Mouse (Mus musculus) heart, postnatal 14 days (tissue): ENCODE data around the gene Fgf18. TPM values are rescaled to one million over a fixed set of nuclear protein-coding genes. Genes with fewer than 3 reads are reported as not detected.

Experiments used
- DNase-seq, 2 experiments: peaks; one replicate each; pipeline ENCODE4 v3.0.0; 2021 to 2022
- intact Hi-C: fragments of 180-260 bp; cut with DNase I; formaldehyde crosslinking; loops from one replicate; pipeline ENCODE4 v1.15.1; 2025
- long read RNA-seq, 2 experiments: library from polyadenylated mRNA; stranded (forward); transcript quantifications; one replicate each; pipeline ENCODE4 v2.0.0; 2021
- total RNA-seq, 2 experiments: library from RNA; stranded (reverse); gene quantifications; 2 replicates each; pipeline ENCODE4 v1.2.3; 2021

Gene Fgf18
- total RNA-seq: 1 to 10 TPM; 4.1 to 4.9 TPM
- long read RNA-seq, experiment 1, partial matches to known transcripts: 0 of 5 reads
- long read RNA-seq, experiment 1, other reads (novel, unspliced or antisense): 1 of 5 reads
- long read RNA-seq, experiment 2, transcript Fgf18-201 (5 exons, 1,086 nt): major isoform, 7 of 9 reads
- long read RNA-seq, experiment 2, partial matches to known transcripts: 0 of 9 reads
- long read RNA-seq, experiment 2, other reads (novel, unspliced or antisense): 1 of 9 reads

DNA sequence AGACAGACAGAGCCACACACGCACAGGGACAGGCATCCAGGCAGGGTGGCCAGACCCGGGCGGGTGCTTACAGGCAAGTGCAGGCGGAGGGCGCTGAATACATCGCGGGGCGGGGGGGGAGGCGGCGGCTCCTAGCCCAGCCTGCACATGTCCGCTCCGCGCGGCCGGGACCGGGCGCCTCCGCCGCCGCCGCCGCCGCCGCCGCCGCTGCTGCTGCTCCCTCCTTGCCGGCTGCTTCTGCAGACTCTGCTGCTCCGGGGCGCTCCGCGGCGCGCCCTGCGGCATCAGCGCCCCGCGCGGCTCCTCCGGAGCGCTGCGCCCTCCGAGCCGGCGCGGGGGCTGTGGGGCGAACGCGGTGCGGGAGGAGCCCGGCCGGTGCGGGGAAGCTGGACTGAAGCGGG is at the start of gene Fgf18:
Fgf18 (minus strand) TSS at position 230 of the 401 bp plus-strand sequence.
- intact Hi-C loops: loop anchor here (2.0 to 5.0 kb wide), 4 partner anchors 50 to 520 kb away; no protein-coding TSS in a partner anchor
- DNase-seq: peak; percentile 48 to 56

DNA sequence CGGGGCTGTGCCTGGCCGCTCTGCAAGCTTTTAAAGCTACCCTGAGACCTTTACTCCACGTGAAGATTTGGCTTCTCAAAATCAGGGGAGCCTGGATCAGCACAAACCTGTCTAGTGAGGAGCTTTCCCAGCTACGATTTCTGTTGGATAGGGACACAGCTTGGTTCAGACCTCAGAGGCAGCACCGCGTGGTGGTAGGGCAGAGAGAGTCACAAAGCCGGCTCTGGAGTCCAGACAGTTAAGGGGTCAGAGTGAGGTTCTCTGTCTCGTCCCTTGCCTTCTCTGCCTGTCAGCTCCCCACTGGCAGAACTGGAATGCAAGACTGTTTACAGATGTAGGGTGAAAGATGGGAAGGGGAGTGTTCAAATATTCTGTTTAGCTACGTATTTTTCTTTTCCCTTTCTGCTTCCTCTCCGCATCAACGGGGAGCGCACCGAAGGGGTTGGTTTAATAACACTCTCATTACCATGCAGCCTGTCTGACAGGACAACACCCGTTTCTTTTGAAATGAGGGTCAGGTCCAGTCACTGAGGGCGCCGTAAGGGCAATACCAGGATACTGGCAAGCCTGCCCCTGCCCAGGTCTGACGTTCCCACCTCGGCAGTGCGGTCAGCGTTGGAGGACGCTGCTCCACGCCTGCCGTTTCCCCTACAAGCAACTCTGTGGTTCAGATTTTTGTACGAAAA is 49.4 kb upstream of the Fgf18 start:
- DNase-seq: no peak
- intact Hi-C loops: no loop called here

DNA sequence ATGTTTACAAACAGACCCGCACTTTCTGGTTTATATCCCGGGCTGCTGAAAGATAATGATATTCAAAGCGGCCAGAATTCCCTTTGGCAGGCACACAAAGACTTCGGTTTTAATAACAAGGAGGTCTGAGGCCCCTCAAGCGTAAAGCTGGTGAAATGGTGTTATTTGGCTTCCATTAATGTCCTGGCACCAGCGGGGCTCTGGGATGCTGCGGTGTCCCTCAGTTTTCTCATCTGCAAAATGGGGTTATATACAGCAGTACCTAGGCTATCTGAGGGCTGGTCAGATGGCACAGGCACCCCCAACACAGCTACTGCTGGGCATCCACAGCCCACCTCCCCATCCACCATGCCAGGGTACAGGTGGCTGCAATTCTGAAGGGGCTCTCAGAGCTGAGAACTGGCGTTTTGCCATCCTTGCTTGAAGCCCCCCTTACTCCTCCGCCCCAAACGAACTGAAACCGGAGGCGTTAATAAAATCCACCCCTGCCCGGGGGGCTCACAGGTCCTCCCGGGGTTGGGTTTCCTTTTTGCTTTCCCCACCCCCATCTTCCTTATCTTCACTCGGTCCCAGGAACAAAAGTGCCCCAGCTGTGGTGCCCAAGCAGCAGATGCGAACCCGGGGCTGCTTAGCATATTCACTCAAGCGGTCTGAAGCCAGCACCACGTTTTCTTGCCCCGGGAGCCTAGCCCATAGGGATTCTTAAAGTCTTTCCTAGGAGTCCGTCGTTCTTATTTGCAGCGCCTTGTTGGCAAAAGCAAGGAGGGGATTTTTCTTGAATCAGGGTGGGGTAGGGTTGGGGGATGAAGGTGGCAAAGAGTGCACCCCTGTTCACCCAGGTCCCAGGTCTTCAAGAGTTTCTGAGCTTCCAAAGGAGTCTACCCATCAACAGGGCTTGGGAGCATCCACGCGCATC is 48.6 kb upstream of the Fgf18 start:
- intact Hi-C loops: no loop called here
- DNase-seq: no peak

DNA sequence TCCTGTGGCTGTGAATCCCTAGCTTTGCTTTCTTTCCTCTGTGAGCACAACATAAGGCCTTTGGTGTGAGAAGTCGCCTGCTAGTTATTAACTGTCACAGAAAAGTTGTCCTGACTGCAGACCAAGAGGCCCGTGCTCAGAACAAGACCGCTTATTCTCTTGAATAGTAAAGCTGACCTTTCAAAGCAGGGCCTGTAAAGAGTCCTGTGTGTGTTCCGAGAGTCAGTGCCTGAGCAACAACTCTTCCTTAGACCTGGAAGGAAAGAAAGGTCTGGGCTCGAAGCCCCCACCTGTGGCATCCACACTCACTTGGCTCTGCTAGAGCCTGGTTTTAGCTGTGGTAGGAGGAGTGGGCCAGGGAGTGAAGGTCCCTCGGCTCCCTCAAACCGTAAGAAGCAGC is 47.9 kb upstream of the Fgf18 start:
- DNase-seq: no peak
- intact Hi-C loops: no loop called here

DNA sequence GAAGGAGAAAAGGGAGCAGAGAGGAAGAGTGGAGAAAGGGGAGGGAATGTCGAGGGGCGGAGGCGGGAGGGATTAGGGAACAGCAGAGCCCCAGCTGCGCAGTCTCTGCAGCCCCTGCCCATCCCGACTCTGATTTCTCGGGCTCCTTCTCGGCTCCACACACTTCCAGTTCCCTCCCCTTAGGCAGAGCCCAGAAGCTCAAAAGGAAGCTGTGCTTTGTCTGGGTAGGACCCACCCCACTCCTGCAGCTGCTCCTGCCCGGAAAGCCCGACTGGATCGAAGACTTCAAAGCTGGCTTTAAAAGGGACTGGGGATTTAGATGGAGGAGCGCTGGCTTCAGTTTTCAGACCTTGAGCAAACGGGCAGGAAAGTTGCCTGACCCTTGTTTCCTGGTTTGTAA is 46.5 kb upstream of the Fgf18 start:
- intact Hi-C loops: no loop called here
- no peak for DNase-seq

DNA sequence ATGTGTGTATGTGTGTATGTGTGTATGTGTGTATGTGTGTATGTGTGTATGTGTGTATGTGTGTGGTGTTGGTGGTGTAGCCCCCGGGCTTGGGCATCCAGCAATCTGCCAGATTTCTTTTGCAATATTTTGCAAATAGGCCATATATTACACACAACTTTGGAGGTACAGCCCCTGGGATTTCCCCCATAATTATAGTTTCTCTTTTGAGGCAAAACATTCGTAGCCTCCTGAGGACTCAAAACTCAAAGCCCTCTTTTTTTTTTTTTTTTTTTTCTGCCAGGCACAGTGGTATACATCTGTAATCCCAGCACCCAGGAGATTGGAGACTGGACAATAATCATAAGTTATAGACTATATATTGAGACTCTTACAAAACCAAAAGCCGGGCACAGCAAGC is 34.6 kb upstream of the Fgf18 start:
- intact Hi-C loops: no loop called here
- no peak for DNase-seq

DNA sequence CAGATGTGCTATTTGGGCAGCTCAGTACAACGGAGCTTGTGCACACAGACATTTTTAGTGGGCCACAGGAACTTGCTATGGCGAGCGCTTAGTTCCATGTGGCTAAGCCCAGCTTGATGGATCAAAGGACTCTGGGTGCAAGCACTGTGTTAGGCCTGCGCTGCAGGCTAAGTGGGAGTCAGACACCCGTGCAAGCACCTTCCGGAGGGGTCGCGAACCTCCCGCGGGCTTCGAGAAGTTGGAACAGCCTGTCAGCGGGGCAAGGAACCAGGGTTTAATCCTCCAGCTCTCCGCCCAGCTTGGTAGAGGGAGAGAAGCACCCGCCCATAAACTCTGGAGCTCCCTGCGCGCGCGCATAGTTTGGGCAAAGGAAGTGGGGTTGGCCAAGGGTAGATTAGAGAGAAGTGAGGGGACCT is 33.5 kb upstream of the Fgf18 start:
- intact Hi-C loops: no loop called here
- DNase-seq: no peak

DNA sequence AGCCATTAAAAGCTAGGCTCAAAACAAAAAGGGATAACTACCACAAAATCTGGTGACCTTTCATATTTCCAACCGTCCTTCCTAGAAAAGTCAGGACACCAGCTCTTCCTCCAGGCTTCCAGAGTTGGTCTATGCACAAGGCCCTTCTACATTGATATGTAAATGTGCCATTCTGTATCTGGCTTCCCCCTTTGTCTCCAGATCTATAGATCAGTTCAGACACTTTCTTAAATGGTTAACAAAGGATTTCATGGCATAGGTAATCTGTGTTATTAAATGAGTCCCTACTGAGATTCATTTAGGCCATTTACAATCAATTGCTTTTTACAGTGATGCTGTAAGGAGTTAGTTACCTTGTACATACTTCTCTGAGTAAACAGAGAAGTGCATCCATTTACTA is 32.6 kb upstream of the Fgf18 start:
- DNase-seq: no peak
- intact Hi-C loops: loop anchor here (5.0 kb wide), 1 partner anchor 542 kb away; no protein-coding TSS in a partner anchor

DNA sequence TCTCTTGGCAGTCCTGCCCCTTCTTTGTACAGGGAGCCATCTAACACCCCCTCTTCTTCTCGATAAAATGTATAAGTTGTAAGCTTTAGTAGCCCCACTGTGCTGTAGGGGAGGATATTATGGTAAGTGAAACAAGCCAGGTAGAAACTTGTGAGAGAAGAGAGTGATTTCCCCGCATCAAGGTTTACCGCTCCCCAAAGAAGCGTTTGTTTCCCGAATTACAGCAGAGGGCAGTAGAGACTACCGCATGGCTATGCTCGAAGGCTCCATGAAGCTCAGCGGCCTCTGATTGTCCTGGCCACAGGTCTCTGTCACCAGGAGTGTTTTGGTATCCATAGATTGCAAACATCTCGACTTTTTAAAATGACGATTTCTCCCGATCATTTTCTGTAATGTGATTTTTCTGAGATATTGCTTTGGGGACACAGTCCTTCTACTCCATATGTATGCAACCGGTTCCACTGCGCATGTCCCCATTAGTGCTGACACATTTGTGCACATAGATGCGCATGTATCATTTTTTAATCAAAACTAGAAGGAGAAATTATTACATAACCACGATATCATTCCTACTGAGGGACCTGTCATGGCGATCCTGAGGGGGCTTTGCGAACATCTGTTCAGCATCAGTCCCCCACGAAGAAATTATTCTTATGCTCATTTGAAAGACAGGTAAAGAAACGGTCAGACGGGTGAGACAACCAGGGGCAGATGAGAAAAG is 29.5 kb upstream of the Fgf18 start:
- peak; percentile 27 to 64 for DNase-seq
- intact Hi-C loops: loop anchor here (1.0 to 5.0 kb wide), 4 partner anchors 119 to 546 kb away; no protein-coding TSS in a partner anchor

DNA sequence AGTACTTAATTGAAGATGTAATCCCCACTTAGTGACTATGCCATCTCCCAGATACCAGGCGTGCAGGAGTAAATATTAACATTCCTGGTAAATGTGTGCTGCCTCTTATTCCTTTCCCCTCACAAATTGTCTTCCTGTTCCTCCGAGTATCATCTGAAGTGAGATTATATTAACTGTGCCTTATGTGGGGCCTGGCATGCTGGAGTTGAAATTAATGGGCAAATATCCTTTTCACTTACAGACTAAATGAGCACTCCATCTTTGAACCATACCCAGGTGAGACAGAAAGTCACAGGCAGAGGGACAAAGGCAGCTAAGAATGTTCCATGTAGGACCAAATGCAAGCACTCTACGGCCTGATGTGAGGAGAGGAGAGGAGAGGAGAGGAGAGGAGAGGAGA is 28.6 kb upstream of the Fgf18 start:
- no peak for DNase-seq
- intact Hi-C loops: loop anchor here (1.0 to 5.0 kb wide), 4 partner anchors 120 to 547 kb away; no protein-coding TSS in a partner anchor

DNA sequence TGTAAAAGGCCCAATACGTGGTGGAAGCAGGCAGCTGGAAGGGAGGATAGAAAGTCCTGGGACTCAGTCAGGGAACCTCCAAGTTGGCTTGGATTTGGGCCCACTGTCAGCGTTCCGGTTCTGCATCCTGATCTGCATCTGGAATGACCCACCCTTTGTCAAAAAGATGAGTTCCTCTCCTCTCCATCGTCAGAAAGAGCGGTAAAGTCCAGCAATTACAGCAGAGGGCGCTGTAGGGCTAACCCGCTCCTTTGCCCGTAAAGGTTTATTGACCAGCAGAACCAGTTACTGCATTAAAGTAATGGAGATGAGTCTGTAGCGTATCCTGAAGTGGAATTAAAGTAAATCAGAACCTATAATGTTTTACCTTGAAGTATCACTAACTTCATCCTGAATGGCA is 23.3 kb upstream of the Fgf18 start:
- DNase-seq: peak; percentile 54 to 72

DNA sequence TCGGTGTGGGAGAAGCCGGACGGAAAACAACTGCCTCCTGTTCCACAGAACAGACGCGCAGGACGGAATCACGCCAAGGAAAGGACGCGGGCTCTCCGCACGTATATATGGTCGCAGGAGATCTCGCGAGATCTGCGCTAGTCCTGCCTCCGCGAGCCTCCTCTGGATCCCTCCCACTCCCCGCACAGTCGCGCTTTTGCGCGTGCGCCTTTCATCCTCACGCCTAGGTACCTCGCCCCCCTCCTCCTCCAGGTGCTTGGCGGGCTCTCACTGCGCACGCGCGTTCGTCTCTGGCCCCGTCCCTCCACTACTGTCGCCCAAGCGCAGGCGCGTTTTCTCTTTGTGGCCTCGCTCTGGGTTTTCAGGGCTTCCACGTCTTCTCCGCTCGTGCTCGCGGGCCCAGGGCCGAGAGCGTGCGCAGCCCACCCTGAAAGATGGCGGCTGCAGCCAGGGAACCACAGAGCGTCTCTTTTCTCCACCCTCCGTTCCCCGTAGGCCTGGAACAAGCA is 15.9 kb upstream of the Fgf18 start, which contains the start of gene Npm1:
Npm1 (minus strand) TSS at position 209 of the 509 bp plus-strand sequence.
- intact Hi-C loops: loop anchor here (5.0 kb wide), 1 partner anchor 626 kb away; no protein-coding TSS in a partner anchor
- DNase-seq: peak; percentile 99

More for the DNA sequence above, 23.3 kb upstream of the Fgf18 start:
- intact Hi-C loops: no loop called here

DNA sequence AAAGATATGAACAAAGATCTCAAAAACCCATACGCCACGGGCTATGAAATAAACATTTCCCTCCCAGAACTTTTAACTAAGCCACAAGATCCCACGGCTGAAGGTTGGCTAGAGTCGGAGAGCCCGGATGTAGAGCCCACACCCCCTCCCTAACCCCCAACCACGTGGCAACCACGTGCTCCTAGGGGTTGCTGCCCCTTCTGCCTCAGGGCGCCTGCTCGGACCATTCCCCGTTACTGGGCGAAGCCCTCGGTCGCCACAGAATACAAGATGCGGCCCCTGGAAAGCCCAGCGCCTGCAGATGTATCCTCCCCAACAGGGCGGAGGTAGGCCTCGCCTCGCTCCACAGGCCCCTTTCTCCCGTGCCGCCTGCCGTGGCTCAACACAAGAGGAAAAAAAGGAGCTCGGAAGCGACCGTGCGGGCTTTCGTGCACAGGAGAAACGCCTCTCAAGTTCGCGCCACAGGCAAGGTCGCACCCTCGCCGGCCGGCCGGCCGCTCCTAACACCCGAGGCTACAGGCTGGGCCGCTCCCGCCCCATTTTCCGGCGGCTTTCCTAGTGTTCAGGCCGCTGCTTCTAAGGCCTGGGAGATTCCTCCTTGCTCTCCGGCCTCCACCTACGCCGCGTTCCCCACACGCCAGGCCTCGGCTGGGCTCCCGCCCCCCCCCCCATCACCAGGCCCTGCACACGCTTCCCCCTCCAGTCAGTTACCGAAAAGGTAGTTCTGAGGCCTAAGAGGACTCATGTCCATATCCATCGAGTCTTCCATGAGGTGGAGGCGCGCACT is 15.2 kb upstream of the Fgf18 start:
- intact Hi-C loops: loop anchor here (5.0 kb wide), 1 partner anchor 625 kb away; no protein-coding TSS in a partner anchor
- peak; percentile 61 to 77 for DNase-seq

DNA sequence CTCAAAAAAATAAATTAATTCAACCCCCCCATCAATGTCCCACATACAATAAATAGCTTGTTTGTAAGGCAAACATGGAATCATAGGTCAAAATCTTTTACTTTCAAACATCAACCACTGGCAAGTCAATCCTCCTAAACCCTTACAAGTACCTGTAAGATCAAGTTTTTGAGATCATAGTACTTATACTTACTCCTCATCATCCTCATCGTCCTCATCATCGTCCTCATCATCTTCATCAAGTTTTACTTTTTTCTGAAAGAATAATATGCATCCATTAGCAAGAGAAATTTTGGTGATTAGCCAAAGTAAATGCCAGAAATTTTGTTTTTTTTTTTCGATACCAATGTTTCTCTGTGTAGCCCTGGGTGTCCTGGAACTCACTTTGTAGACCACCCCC is 12.5 kb upstream of the Fgf18 start:
- DNase-seq: no peak
- intact Hi-C loops: loop anchor here (5.0 kb wide), 1 partner anchor 622 kb away; no protein-coding TSS in a partner anchor

DNA sequence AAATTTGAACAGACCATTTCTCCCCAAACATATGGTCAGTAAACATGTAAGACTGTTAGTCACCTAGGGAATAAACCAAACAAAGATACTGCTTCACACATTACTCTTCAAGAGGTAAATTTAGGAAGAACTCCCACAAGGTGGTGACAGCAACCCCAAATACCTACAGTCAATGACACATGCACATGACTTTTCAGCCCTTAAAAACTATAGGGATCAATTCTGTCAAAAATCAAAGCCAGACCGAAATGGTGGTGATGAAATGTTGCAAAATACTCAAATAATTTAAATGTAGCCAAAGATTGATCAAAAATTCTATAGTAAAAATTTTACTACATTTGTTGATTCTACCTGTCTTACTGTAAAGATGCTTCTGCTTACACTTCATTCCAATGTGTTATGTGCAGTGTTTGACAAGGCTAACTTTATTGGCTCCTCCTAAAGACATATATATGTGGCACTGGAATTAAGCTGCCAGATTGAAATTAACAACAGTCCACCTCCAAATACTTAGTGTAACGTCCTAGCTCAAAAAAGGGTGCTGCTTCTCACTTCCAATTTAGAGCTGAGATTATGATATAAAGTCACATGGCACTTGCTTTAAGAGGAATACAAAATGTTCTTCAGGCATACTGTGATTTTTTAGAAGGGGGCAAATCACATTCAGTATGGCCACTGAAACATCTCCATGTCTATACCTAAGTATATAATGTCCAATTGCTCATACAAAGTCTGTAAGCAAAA is 10.4 kb upstream of the Fgf18 start:
- no peak for DNase-seq
- intact Hi-C loops: no loop called here

DNA sequence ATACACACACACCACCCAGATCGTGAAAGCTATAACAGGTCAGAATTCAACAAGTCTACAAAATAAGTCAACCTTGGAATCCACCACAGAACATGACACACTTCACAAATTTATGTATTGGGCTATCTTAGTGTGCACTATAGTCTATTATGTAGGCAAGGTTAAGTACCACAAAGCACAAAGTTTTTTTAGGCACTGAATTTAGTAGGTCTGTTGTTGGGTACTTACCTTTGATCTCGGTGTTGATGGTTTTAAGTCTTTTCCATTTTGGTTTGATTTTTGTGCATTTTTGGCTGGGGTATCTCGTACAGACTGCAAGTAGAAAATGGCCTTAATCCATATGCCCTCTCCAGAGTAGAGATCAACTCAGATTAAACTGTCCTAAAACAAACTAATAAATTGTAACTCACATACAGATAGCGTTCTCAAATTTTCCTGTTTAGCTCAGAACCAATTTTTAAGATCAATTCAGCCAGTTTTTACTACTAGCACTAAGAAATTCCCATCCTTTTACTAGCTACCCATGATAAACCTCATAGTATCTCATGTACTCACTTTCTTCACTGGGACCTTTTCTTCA is 9.3 kb upstream of the Fgf18 start:
- intact Hi-C loops: no loop called here

DNA sequence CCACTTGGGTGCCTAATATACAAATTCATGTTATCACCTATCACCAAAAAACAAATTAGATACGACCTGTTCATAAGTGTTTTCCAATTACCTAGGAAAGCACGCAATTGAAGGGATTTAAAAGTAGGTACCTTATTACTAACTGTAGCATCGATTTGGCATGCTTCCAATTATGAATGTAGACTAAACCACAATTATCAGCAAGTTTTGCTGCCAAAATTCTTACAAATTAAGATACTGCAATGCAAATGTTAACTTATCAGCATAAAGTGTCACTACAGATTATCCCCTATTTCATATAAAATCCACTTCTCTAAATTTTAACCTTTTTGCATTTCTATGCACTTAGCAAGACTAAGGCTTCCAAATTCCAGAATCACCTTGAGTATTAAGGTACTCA is 7.3 kb upstream of the Fgf18 start:
- intact Hi-C loops: no loop called here
- DNase-seq: no peak

More for the DNA sequence above, 9.3 kb upstream of the Fgf18 start:
- DNase-seq: no peak

DNA sequence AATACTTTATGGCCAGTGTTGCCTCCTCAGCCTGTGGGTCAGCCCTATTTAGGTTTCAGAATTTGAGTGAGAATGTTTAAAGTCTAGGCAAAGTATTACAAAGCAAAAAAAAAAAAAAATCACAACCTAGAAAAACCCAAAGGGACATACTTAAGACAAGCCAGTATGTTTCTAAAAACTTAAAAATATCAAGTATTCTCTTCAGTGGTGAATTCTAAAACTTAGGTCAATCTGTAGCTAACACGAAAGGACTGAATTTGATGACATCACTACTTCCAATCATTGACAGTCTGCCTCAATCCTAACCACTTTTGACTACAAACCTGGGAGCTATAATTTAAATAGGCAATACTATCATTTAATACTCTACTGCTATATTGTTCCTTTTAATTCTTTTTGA is 5.8 kb upstream of the Fgf18 start:
- no peak for DNase-seq
- intact Hi-C loops: no loop called here
